ENCODE assay signal across 24 mouse cellular contexts in genomic region chr12:53351860-53352259, GRCm38 (mm10).
A peak's percentile ranks its signal among the peaks of the same experiment; 100 is the strongest.
DNase-seq lines count a peak whose midpoint lies in the region; ATAC-seq lines count a peak whose summit lies in the region.
"Had no signal": no experiment of that assay in that cellular context is flagged by ENCODE, and none has a peak within 500 bp of the region (broad histone marks: within the 10 kb centered on the region; RNA-seq: fewer than 3 reads in every experiment).

No protein-coding gene starts in this region.

- no peaks in the 10 kb centered on the region for H3K27me3 ChIP-seq in hindbrain, embryonic 12.5 days
- no peaks in the 10 kb centered on the region for H3K27me3 ChIP-seq in hindbrain, embryonic 11.5 days (ENCODE audit: control insufficient read depth, insufficient read depth, low read length)
- no peaks in the 10 kb centered on the region for H3K27me3 ChIP-seq in midbrain, embryonic 16.5 days (ENCODE audit: control insufficient read depth, insufficient read depth, low read depth, low read length)
- H3K27me3 ChIP-seq in midbrain, embryonic 14.5 days (ENCODE audit: control insufficient read depth, insufficient read depth, low read length), result no peaks in the 10 kb centered on the region
- H3K27me3 ChIP-seq: CH12.LX, Patski had no signal

- WGBS in hindbrain, embryonic 12.5 days, result 60% methylated on average over 7 of the region's 7 CpGs
- 75% methylated on average over 7 of the region's 7 CpGs for WGBS in hindbrain, embryonic 11.5 days
- WGBS in midbrain, embryonic 16.5 days, result 53% methylated on average over 7 of the region's 7 CpGs
- WGBS in midbrain, embryonic 14.5 days, result 48% methylated on average over 7 of the region's 7 CpGs

- no peaks in the 10 kb centered on the region for H3K36me3 ChIP-seq in hindbrain, embryonic 12.5 days
- H3K36me3 ChIP-seq in hindbrain, embryonic 11.5 days (ENCODE audit: control insufficient read depth, insufficient read depth, low read length), result no peaks in the 10 kb centered on the region
- H3K36me3 ChIP-seq in midbrain, embryonic 16.5 days (ENCODE audit: control insufficient read depth, insufficient read depth, low read length), result no peaks in the 10 kb centered on the region
- no peaks in the 10 kb centered on the region for H3K36me3 ChIP-seq in midbrain, embryonic 14.5 days (ENCODE audit: control insufficient read depth, insufficient read depth, low read length)
- H3K36me3 ChIP-seq: G1E had no signal

- no peak overlapping the region for H3K4me2 ChIP-seq in hindbrain, embryonic 12.5 days (replicated peaks)
- H3K4me2 ChIP-seq in hindbrain, embryonic 11.5 days (replicated peaks; ENCODE audit: low read depth, low read length), result no peak overlapping the region
- no peak overlapping the region for H3K4me2 ChIP-seq in midbrain, embryonic 16.5 days (ENCODE audit: low read length)
- H3K4me2 ChIP-seq in midbrain, embryonic 14.5 days (ENCODE audit: low read length), result no peak overlapping the region

- no peak overlapping the region for H3K4me3 ChIP-seq in hindbrain, embryonic 12.5 days
- no peak overlapping the region for H3K4me3 ChIP-seq in hindbrain, embryonic 11.5 days (ENCODE audit: low read depth, low read length)
- H3K4me3 ChIP-seq in midbrain, embryonic 16.5 days (ENCODE audit: low read depth, low read length), result no peak overlapping the region
- no peak overlapping the region for H3K4me3 ChIP-seq in midbrain, embryonic 14.5 days (replicated peaks; ENCODE audit: low read depth, low read length)

- peak; percentile 16 for DNase-seq in heart, adult 11 months
- no peak for DNase-seq in heart, postnatal 25 days (ENCODE audit: low spot score)
- DNase-seq in hindbrain, embryonic 11.5 days (ENCODE audit: low spot score), result no peak
- DNase-seq in midbrain, embryonic 14.5 days, result no peak
- peak; percentile 2 for DNase-seq in R1 (ENCODE audit: low read depth, low spot score)
- DNase-seq in adrenal gland, postnatal 4 days (ENCODE audit: low spot score in 2 of 2), result no peak
- DNase-seq: adrenal gland, adult 2 months; adrenal gland, adult 8-10 months; adrenal gland, postnatal 10 days; adrenal gland, postnatal 14 days; adrenal gland, postnatal 25 days; adrenal gland, postnatal 36 days; B cell, adult 2 months; cerebellum, adult 11 months; cerebellum, adult 11-12 months; cerebellum, adult 18-20 months; cerebellum, adult 2 months had no signal

- intact Hi-C loops in heart, postnatal 25 days (cut with DNase I), result no loop called here

- H3K9ac ChIP-seq in hindbrain, embryonic 12.5 days, result no peak overlapping the region
- H3K9ac ChIP-seq in hindbrain, embryonic 11.5 days (ENCODE audit: low read depth, low read length), result no peak overlapping the region
- H3K9ac ChIP-seq in midbrain, embryonic 16.5 days (ENCODE audit: low read depth, low read length), result no peak overlapping the region
- no peak overlapping the region for H3K9ac ChIP-seq in midbrain, embryonic 14.5 days (replicated peaks; ENCODE audit: low read length)

- H3K4me1 ChIP-seq in hindbrain, embryonic 12.5 days, result peaks cover 15% of the 10 kb centered on the region; the same call in 1 of the 2 replicates
- no peaks in the 10 kb centered on the region; the same call in 1 of the 2 replicates for H3K4me1 ChIP-seq in hindbrain, embryonic 11.5 days (replicated peaks; ENCODE audit: control insufficient read depth, insufficient read depth, low read length)
- peaks cover 10% of the 10 kb centered on the region for H3K4me1 ChIP-seq in midbrain, embryonic 16.5 days (ENCODE audit: control insufficient read depth, insufficient read depth, low read length)
- H3K4me1 ChIP-seq in midbrain, embryonic 14.5 days (ENCODE audit: control insufficient read depth, insufficient read depth, low read length), result peaks cover 19% of the 10 kb centered on the region

- H3K9me3 ChIP-seq in hindbrain, embryonic 12.5 days (replicated peaks), result no peaks in the 10 kb centered on the region
- no peaks in the 10 kb centered on the region for H3K9me3 ChIP-seq in hindbrain, embryonic 11.5 days (ENCODE audit: control insufficient read depth, low read length)
- H3K9me3 ChIP-seq in midbrain, embryonic 16.5 days (replicated peaks; ENCODE audit: control insufficient read depth, low read length, poor library complexity, severe bottlenecking), result no peaks in the 10 kb centered on the region
- no peaks in the 10 kb centered on the region for H3K9me3 ChIP-seq in midbrain, embryonic 14.5 days (ENCODE audit: control insufficient read depth, low read length)

- 0 out of 2 replicates have a peak, but pooled peaks have one; percentile 60 for ATAC-seq in hindbrain, embryonic 12.5 days (ENCODE audit: low FRiP score)
- ATAC-seq in hindbrain, embryonic 11.5 days (ENCODE audit: low FRiP score), result no peak
- 0 out of 2 replicates have a peak, but pooled peaks have one; percentile 54 for ATAC-seq in midbrain, embryonic 16.5 days
- no peak; the same call in 1 of the 2 replicates for ATAC-seq in midbrain, embryonic 14.5 days (ENCODE audit: low FRiP score, low TSS enrichment)
- ATAC-seq: activated CD4-positive, CD25-positive, alpha-beta regulatory T cell, adult 4 months; CD4-positive, CD25-positive, alpha-beta regulatory T cell, adult 4 months; Patski had no signal

- peak overlapping the region; percentile 64; the same call in 1 of the 2 replicates for H3K27ac ChIP-seq in hindbrain, embryonic 12.5 days
- no peak overlapping the region for H3K27ac ChIP-seq in hindbrain, embryonic 11.5 days (ENCODE audit: low read depth, low read length)
- no peak overlapping the region for H3K27ac ChIP-seq in midbrain, embryonic 16.5 days (ENCODE audit: low read length)
- no peak overlapping the region for H3K27ac ChIP-seq in midbrain, embryonic 14.5 days (replicated peaks; ENCODE audit: low read depth, low read length)

Comparison
In these comparisons a context has a peak if more than half of its experiments do, and no peak if none do; other contexts are left out.
1. DNase-seq: peak in heart, adult 11 months (single experiment) and R1 (single experiment); none in heart, postnatal 25 days (single experiment), hindbrain, embryonic 11.5 days (single experiment), midbrain, embryonic 14.5 days (single experiment) and adrenal gland, postnatal 4 days (0 of 2).
2. ATAC-seq: peak in hindbrain, embryonic 12.5 days (single experiment) and midbrain, embryonic 16.5 days (single experiment); none in hindbrain, embryonic 11.5 days (single experiment) and midbrain, embryonic 14.5 days (single experiment).